28 mouse cellular contexts compared by ENCODE assay signal in the genomic region with DNA sequence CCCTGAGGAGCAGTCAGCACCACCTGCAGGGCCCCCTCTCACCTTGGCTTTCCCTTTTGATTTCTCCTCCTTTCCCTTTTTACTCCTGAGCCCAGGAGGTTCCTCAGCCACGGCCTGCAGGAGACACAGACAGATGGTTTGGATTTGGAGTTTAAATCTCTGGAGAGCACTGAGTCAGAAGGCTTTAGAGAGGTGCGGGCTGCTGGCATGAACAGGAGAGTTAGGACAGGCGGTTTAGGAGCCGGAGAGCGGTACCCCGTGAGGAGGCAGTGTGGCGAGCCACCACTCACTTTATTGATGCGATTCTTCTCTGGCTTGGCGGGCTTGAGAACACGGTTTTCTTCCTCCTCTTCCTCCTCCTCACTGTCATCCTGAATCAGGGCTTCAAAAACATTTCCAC. TPM values are rescaled to one million over a fixed set of nuclear protein-coding genes. Genes with fewer than 3 reads are reported as not detected.
DNase-seq lines count a peak whose midpoint lies in the region; ATAC-seq and TF ChIP-seq lines count a peak whose summit lies in the region.
"Had no signal": no experiment of that assay in that cellular context is flagged by ENCODE, and none has a peak within 500 bp of the region (broad histone marks: within the 10 kb centered on the region; RNA-seq: fewer than 3 reads in every experiment).

No protein-coding gene starts in this region.

- H3K4me2 ChIP-seq in forebrain, embryonic 13.5 days: no peak overlapping the region
- H3K4me2 ChIP-seq: heart, embryonic 12.5 days; heart, embryonic 15.5 days; hindbrain, embryonic 13.5 days; intestine, embryonic 15.5 days had no signal

- TF ChIP-seq POLR2A in cerebellum, adult 2 months (IDR thresholded peaks at IDR 0.05; ENCODE audit: borderline replicate concordance, insufficient read depth, low read length): no peak

- peak overlapping the region; percentile 91 for H3K27ac ChIP-seq in cerebellum, adult 2 months (ENCODE audit: insufficient read depth, low read length)
- no peak overlapping the region for H3K27ac ChIP-seq in forebrain, embryonic 13.5 days
- H3K27ac ChIP-seq: forebrain, embryonic 10.5 days; gastrocnemius, adult 2 months; heart, embryonic 15.5 days; hindbrain, embryonic 10.5 days; hindbrain, embryonic 13.5 days; intestine, embryonic 15.5 days had no signal

- H3K27me3 ChIP-seq in cerebellum, adult 2 months (ENCODE audit: control insufficient read depth, insufficient read depth, low read length): no peaks in the 10 kb centered on the region
- H3K27me3 ChIP-seq in forebrain, embryonic 13.5 days: no peaks in the 10 kb centered on the region
- H3K27me3 ChIP-seq: heart, embryonic 12.5 days; heart, embryonic 15.5 days; hindbrain, embryonic 13.5 days; intestine, embryonic 15.5 days; Patski had no signal

- H3K9me3 ChIP-seq in forebrain, embryonic 13.5 days (replicated peaks): no peaks in the 10 kb centered on the region
- H3K9me3 ChIP-seq: forebrain, embryonic 10.5 days; heart, embryonic 12.5 days; heart, embryonic 15.5 days; hindbrain, embryonic 10.5 days; hindbrain, embryonic 13.5 days; intestine, embryonic 15.5 days had no signal

- WGBS in cerebellum, adult 2 months: 29% methylated on average over 10 of the region's 10 CpGs
- WGBS in forebrain, embryonic 13.5 days: 94% methylated on average over 10 of the region's 10 CpGs

- peak in 1 of 2 experiments; percentile 37 for DNase-seq in cerebellum, adult 2 months
- no peak for DNase-seq in cerebellum, postnatal 4 days (ENCODE audit: low spot score in 2 of 2)
- peak; percentile 28 to 31 for DNase-seq in cerebellum, postnatal 25 days
- no peak for DNase-seq in cerebellum, adult 11 months
- peak; percentile 61 for DNase-seq in 3T3-L1 (ENCODE audit: low read depth, low spot score)
- DNase-seq in brain, adult 2 months (ENCODE audit: low read depth, low spot score): peak; percentile 23
- DNase-seq: adrenal gland, postnatal 10 days; adrenal gland, postnatal 36 days; cerebellum, adult 11-12 months; forebrain, postnatal 0 days; gastrocnemius, adult 2 months; gastrocnemius, postnatal 14 days; heart, adult 18-20 months; heart, postnatal 10 days; heart, postnatal 36 days; kidney, adult 11 months; kidney, adult 8-10 months had no signal

- H3K4me3 ChIP-seq in cerebellum, adult 2 months (replicated peaks; ENCODE audit: insufficient read depth, low read depth, low read length): no peak overlapping the region
- no peak overlapping the region for H3K4me3 ChIP-seq in forebrain, embryonic 13.5 days
- H3K4me3 ChIP-seq: forebrain, embryonic 10.5 days; gastrocnemius, adult 2 months; heart, embryonic 12.5 days; heart, embryonic 15.5 days; hindbrain, embryonic 10.5 days; hindbrain, embryonic 13.5 days; intestine, embryonic 15.5 days had no signal

- H3K36me3 ChIP-seq in forebrain, embryonic 13.5 days (ENCODE audit: poor library complexity, severe bottlenecking): peaks cover 82% of the 10 kb centered on the region

- ATAC-seq in forebrain, embryonic 13.5 days: no peak
- ATAC-seq: CD4-positive, CD25-positive, alpha-beta regulatory T cell, adult 4 months; forebrain, embryonic 14.5 days; forebrain, postnatal 0 days; hindbrain, embryonic 16.5 days; intestine, embryonic 15.5 days; Patski had no signal

- no peak for TF ChIP-seq CTCF in cerebellum, adult 2 months (IDR thresholded peaks at IDR 0.05; ENCODE audit: borderline replicate concordance, insufficient read depth, low read depth, low read length)

- H3K9ac ChIP-seq in forebrain, embryonic 13.5 days: no peak overlapping the region
- H3K9ac ChIP-seq: forebrain, postnatal 0 days; heart, embryonic 12.5 days; heart, embryonic 15.5 days; hindbrain, embryonic 13.5 days; intestine, embryonic 15.5 days had no signal

- H3K4me1 ChIP-seq in cerebellum, adult 2 months (ENCODE audit: control insufficient read depth, insufficient read depth, low read length): peaks cover 18% of the 10 kb centered on the region
- H3K4me1 ChIP-seq in forebrain, embryonic 13.5 days: peaks cover 8% of the 10 kb centered on the region

RNA-seq across cellular contexts. Expression of gene Abcf1, which starts 6.3 kb away (rescaled TPM):
- polyA plus RNA-seq in cerebellum, adult 2 months (2012; rRNA removed): 85.8 and 99.1 TPM in 2 replicates
- 108 and 120 TPM in 2 replicates for polyA plus RNA-seq in forebrain, embryonic 13.5 days (2015; fragmentation: Nextera tagmentation; extraction: Ambion mirVana)

RNA-seq across cellular contexts. Expression of gene Gnl1, which starts 16.4 kb away (rescaled TPM):
- polyA plus RNA-seq in cerebellum, adult 2 months (2012; rRNA removed): 92.5 and 103 TPM in 2 replicates
- 50.1 and 54.4 TPM in 2 replicates for polyA plus RNA-seq in forebrain, embryonic 13.5 days (2015; fragmentation: Nextera tagmentation; extraction: Ambion mirVana)

RNA-seq across cellular contexts. Expression of gene Prr3, which starts 16.8 kb away (rescaled TPM):
- 38.8 and 42.6 TPM in 2 replicates for polyA plus RNA-seq in cerebellum, adult 2 months (2012; rRNA removed)
- 62.7 and 70.0 TPM in 2 replicates for polyA plus RNA-seq in forebrain, embryonic 13.5 days (2015; fragmentation: Nextera tagmentation; extraction: Ambion mirVana)

RNA-seq across cellular contexts. Expression of gene Ppp1r10, which starts 47.0 kb away (rescaled TPM):
- 42.3 and 44.9 TPM in 2 replicates for polyA plus RNA-seq in cerebellum, adult 2 months (2012; rRNA removed)
- 51.8 and 52.2 TPM in 2 replicates for polyA plus RNA-seq in forebrain, embryonic 13.5 days (2015; fragmentation: Nextera tagmentation; extraction: Ambion mirVana)

RNA-seq across cellular contexts. Expression of gene Mrps18b, which starts 47.1 kb away (rescaled TPM):
- 62.5 and 65.1 TPM in 2 replicates for polyA plus RNA-seq in cerebellum, adult 2 months (2012; rRNA removed)
- 57.1 and 62.2 TPM in 2 replicates for polyA plus RNA-seq in forebrain, embryonic 13.5 days (2015; fragmentation: Nextera tagmentation; extraction: Ambion mirVana)

Comparison
In these comparisons a context has a peak if more than half of its experiments do, and no peak if none do; other contexts are left out.
1. DNase-seq: peak in cerebellum, postnatal 25 days (2 of 2), 3T3-L1 (single experiment) and brain, adult 2 months (single experiment); none in cerebellum, postnatal 4 days (0 of 2) and cerebellum, adult 11 months (single experiment).